Mouse (Mus musculus): ENCODE data around the gene Retnlg.
"Not testable (repeated sequence)": the region's sequence is repeated elsewhere in the genome, so short reads cannot be mapped to it uniquely, and the experiment has no call there.

Gene Retnlg

GRCm38 (mm10) chr16:48872321-48872720 lies at the start of gene Retnlg:
TSS of gene Retnlg (plus strand) at chr16:48872621.
- DNase-seq (ENCODE audit: low read depth, low spot score) = no peak

GRCm38 (mm10) chr16:48826474-48826873 lies 45.9 kb upstream of the Retnlg start:
- no peak for DNase-seq (ENCODE audit: low read depth, low spot score)

GRCm38 (mm10) chr16:48827625-48828024 lies 44.8 kb upstream of the Retnlg start:
- no peak for DNase-seq (ENCODE audit: low read depth, low spot score)

- no peak for DNase-seq (ENCODE audit: low read depth, low spot score)
Observed at GRCm38 (mm10) chr16:48829060-48829459, 43.4 kb upstream of the Retnlg start.

GRCm38 (mm10) chr16:48832055-48832454 lies 40.4 kb upstream of the Retnlg start:
- no peak for DNase-seq (ENCODE audit: low read depth, low spot score)

- DNase-seq (ENCODE audit: low read depth, low spot score) = not testable (repeated sequence)
Observed at GRCm38 (mm10) chr16:48833626-48834025, 38.8 kb upstream of the Retnlg start.

GRCm38 (mm10) chr16:48842266-48842665 lies 30.2 kb upstream of the Retnlg start, which contains the start of gene Retnla:
TSS of gene Retnla (plus strand) at chr16:48842551.
- DNase-seq (ENCODE audit: low read depth, low spot score) = no peak

- no peak for DNase-seq (ENCODE audit: low read depth, low spot score)
Observed at GRCm38 (mm10) chr16:48843671-48844386, 28.6 kb upstream of the Retnlg start.

- not testable (repeated sequence) for DNase-seq (ENCODE audit: low read depth, low spot score)
Observed at GRCm38 (mm10) chr16:48865004-48865403, 7.4 kb upstream of the Retnlg start.

GRCm38 (mm10) chr16:48867690-48868089 lies 4.7 kb upstream of the Retnlg start:
- no peak for DNase-seq (ENCODE audit: low read depth, low spot score)

GRCm38 (mm10) chr16:48868663-48869062 lies 3.8 kb upstream of the Retnlg start:
- no peak for DNase-seq (ENCODE audit: low read depth, low spot score)

- no peak for DNase-seq (ENCODE audit: low read depth, low spot score)
Observed at GRCm38 (mm10) chr16:48869671-48870070, 2.8 kb upstream of the Retnlg start.

GRCm38 (mm10) chr16:48871754-48872153 lies 667 bp upstream of the Retnlg start:
- DNase-seq (ENCODE audit: low read depth, low spot score) = no peak

GRCm38 (mm10) chr16:48890733-48891132 lies 18.3 kb downstream of the Retnlg start:
- no peak for DNase-seq (ENCODE audit: low read depth, low spot score)

- DNase-seq (ENCODE audit: low read depth, low spot score) = no peak
Observed at GRCm38 (mm10) chr16:48899868-48900267, 27.4 kb downstream of the Retnlg start.

GRCm38 (mm10) chr16:48911184-48911583 lies 38.8 kb downstream of the Retnlg start:
- DNase-seq (ENCODE audit: low read depth, low spot score) = no peak

- DNase-seq (ENCODE audit: low read depth, low spot score) = no peak
Observed at GRCm38 (mm10) chr16:48913206-48913605, 40.8 kb downstream of the Retnlg start.

- DNase-seq (ENCODE audit: low read depth, low spot score) = no peak
Observed at GRCm38 (mm10) chr16:48923724-48924123, 51.3 kb downstream of the Retnlg start.

All from telencephalon, adult 2 months (tissue).